8 mouse cellular contexts compared by ENCODE assay signal in genomic region chr8:110722414-110723011, GRCm38 (mm10). TPM values are rescaled to one million over a fixed set of nuclear protein-coding genes. Genes with fewer than 3 reads are reported as not detected.
DNase-seq lines count a peak whose midpoint lies in the region; ATAC-seq and TF ChIP-seq lines count a peak whose summit lies in the region.

No protein-coding gene starts in this region.

- intact Hi-C loops in gastrocnemius, adult 2 months (cut with DNase I), result loop anchor here (5.0 kb wide), 1 partner anchor 60 kb away; no protein-coding TSS in a partner anchor

- WGBS in liver, embryonic 12.5 days (ENCODE audit: insufficient replicate concordance), result 55% methylated on average over 11 of the region's 11 CpGs

- H3K4me3 ChIP-seq in gastrocnemius, adult 2 months, result peak overlapping the region; percentile 83
- H3K4me3 ChIP-seq in testis, adult 2 months (ENCODE audit: control insufficient read depth, low read depth, low read length), result no peak overlapping the region; the same call in 1 of the 2 replicates
- H3K4me3 ChIP-seq in liver, embryonic 12.5 days, result peak overlapping the region; percentile 61

- TF ChIP-seq CTCF in gastrocnemius, adult 2 months (IDR thresholded peaks at IDR 0.05), result no peak
- TF ChIP-seq CTCF in testis, adult 2 months (IDR thresholded peaks at IDR 0.05; ENCODE audit: control insufficient read depth, insufficient read depth, insufficient replicate concordance, low read depth, low read length), result no peak

- no peak for DNase-seq in gastrocnemius, adult 2 months
- no peak for DNase-seq in gastrocnemius, adult 8-10 months (ENCODE audit: low spot score in 2 of 2)
- DNase-seq in testis, postnatal 14 days (ENCODE audit: low spot score), result no peak
- no peak for DNase-seq in thymus, postnatal 36 days
- no peak for DNase-seq in frontal cortex, postnatal 25 days (ENCODE audit: low spot score in 2 of 2)
- DNase-seq in thymus, adult 18-20 months, result no peak

- H3K9me3 ChIP-seq in liver, embryonic 12.5 days (replicated peaks), result no peaks in the 10 kb centered on the region

- no peaks in the 10 kb centered on the region for H3K27me3 ChIP-seq in testis, adult 2 months (ENCODE audit: control insufficient read depth, insufficient read depth, low read length)
- H3K27me3 ChIP-seq in liver, embryonic 12.5 days (replicated peaks), result peaks cover 53% of the 10 kb centered on the region

- peaks cover 20% of the 10 kb centered on the region for H3K4me1 ChIP-seq in testis, adult 2 months (ENCODE audit: control insufficient read depth, insufficient read depth, low read length)
- peaks cover 48% of the 10 kb centered on the region for H3K4me1 ChIP-seq in liver, embryonic 12.5 days

- H3K9ac ChIP-seq in liver, embryonic 12.5 days, result peak overlapping the region; percentile 64; the same call in 1 of the 2 replicates

- H3K36me3 ChIP-seq in testis, adult 2 months (ENCODE audit: control insufficient read depth, insufficient read depth, low read length), result no peaks in the 10 kb centered on the region
- peaks cover 6% of the 10 kb centered on the region; the same call in 1 of the 2 replicates for H3K36me3 ChIP-seq in liver, embryonic 12.5 days

- no peak for ATAC-seq in liver, embryonic 12.5 days

- TF ChIP-seq POLR2A in testis, adult 2 months (IDR thresholded peaks at IDR 0.05; ENCODE audit: control insufficient read depth, low read depth, low read length), result no peak

- H3K27ac ChIP-seq in gastrocnemius, adult 2 months, result peak overlapping the region; percentile 90
- H3K27ac ChIP-seq in testis, adult 2 months (ENCODE audit: control insufficient read depth, insufficient read depth, low read depth, low read length), result 0 out of 2 replicates have a peak overlapping the region, but pooled peaks have one; percentile 5
- H3K27ac ChIP-seq in liver, embryonic 12.5 days, result no peak overlapping the region

- H3K4me2 ChIP-seq in liver, embryonic 12.5 days, result peak overlapping the region; percentile 72

RNA-seq across cellular contexts. Expression of gene Mtss1l, which starts 1.2 kb away (rescaled TPM):
- total RNA-seq in gastrocnemius, adult 2 months (2021), result 100 to 1,000 TPM in 1 of 2 experiments, 10 to 100 TPM in 1; 85.5 to 125 TPM
- 100 to 1,000 TPM; 120 to 134 (median 124) TPM for total RNA-seq in gastrocnemius, adult 8-10 months (2022)
- 9.0 TPM in 2 replicates for polyA plus RNA-seq in testis, adult 2 months (2012; rRNA removed)
- polyA plus RNA-seq in liver, embryonic 12.5 days (2016; fragmentation: Nextera tagmentation; extraction: Ambion mirVana), result 3.7 and 3.9 TPM in 2 replicates
